8 mouse cellular contexts compared by ENCODE assay signal in the genomic region with DNA sequence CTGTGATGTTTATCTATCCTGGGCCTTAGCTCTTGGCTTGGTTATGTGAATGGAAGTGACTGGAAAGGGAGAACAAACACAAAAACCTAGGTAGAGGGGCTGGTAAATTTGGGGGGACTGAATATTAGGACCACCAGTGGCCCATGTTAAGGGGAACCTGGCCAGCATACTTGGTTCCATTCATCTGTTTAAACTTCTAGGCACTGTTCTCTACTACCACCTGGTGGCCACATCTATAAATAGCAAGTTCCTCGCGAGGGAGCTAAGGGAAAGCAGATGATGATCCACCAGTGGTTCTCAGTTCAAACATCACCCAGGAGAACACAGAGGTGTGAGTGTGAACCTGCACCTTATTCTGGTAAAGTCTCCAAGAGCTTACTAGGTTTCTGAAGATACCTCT. TPM values are rescaled to one million over a fixed set of nuclear protein-coding genes. Genes with fewer than 3 reads are reported as not detected.
DNase-seq lines count a peak whose midpoint lies in the region; ATAC-seq lines count a peak whose summit lies in the region.

No protein-coding gene starts in this region.

- ATAC-seq in megakaryocyte progenitor cell, adult 5-6 weeks (replicated peaks; ENCODE audit: poor library complexity), result peak; percentile 93

- intact Hi-C loops in heart, postnatal 25 days (cut with DNase I), result loop anchor here (5.0 kb wide), 2 partner anchors 35 to 115 kb away; no protein-coding TSS in a partner anchor
- intact Hi-C loops in heart, postnatal 36 days (cut with DNase I), result loop anchor here (1.0 to 5.0 kb wide), 3 partner anchors 50 to 327 kb away; no protein-coding TSS in a partner anchor

- peak; percentile 91 for DNase-seq in heart, adult 11 months
- DNase-seq in heart, postnatal 25 days (ENCODE audit: low spot score), result no peak
- peak; percentile 56 for DNase-seq in adrenal gland, adult 2 months
- peak; percentile 68 for DNase-seq in embryo, embryonic 9.5 days (ENCODE audit: extremely low spot score)
- DNase-seq in heart, postnatal 36 days, result peak; percentile 68 to 75
- DNase-seq in layer of hippocampus, postnatal 14 days (ENCODE audit: low spot score in 2 of 2), result peak; percentile 65 to 77
- DNase-seq in skeletal muscle tissue, adult 2 months (ENCODE audit: low read depth, low spot score), result peak; percentile 29

RNA-seq across cellular contexts. Expression of a gene that starts 34.4 kb away (rescaled TPM):
- total RNA-seq in heart, postnatal 25 days (2021), result under 1 TPM; 0.61 to 0.65 TPM
- total RNA-seq in adrenal gland, adult 2 months (2021), result 1 to 10 TPM; 7.0 to 8.5 TPM
- 8.4 and 11.1 TPM in 2 replicates for polyA plus RNA-seq in adrenal gland, adult 2 months (2012; rRNA removed)
- total RNA-seq in heart, postnatal 36 days (2021), result 1 to 10 TPM in 1 of 2 experiments, under 1 TPM in 1; 0.64 to 1.0 TPM
- total RNA-seq in layer of hippocampus, postnatal 14 days (2021), result 10 to 100 TPM; 11.9 to 12.4 TPM
- 0.05 and 0.10 TPM in 2 replicates for total RNA-seq in megakaryocyte progenitor cell, adult 5-6 weeks (2015)
- total RNA-seq in megakaryocyte progenitor cell, adult 5-6 weeks (2017), result 0.20 TPM in 1 of 2 replicates, not detected in the other

RNA-seq across cellular contexts. Expression of a gene that starts 34.7 kb away (rescaled TPM):
- 1 to 10 TPM; 3.6 to 4.0 TPM for total RNA-seq in heart, postnatal 25 days (2021)
- 10 to 100 TPM in 1 of 2 experiments, 1 to 10 TPM in 1; 7.3 to 11.4 TPM for total RNA-seq in adrenal gland, adult 2 months (2021)
- polyA plus RNA-seq in adrenal gland, adult 2 months (2012; rRNA removed), result 5.3 and 5.6 TPM in 2 replicates
- 1 to 10 TPM; 2.7 to 4.7 TPM for total RNA-seq in heart, postnatal 36 days (2021)
- 10 to 100 TPM in 1 of 2 experiments, 1 to 10 TPM in 1; 8.9 to 11.5 TPM for total RNA-seq in layer of hippocampus, postnatal 14 days (2021)
- total RNA-seq in megakaryocyte progenitor cell, adult 5-6 weeks (2015), result 1.0 and 1.6 TPM in 2 replicates
- 0.54 and 1.1 TPM in 2 replicates for total RNA-seq in megakaryocyte progenitor cell, adult 5-6 weeks (2017)
